ENCODE assay signal across 17 mouse cellular contexts in genomic region chr5:148452909-148453632, GRCm38 (mm10). TPM values are rescaled to one million over a fixed set of nuclear protein-coding genes. Genes with fewer than 3 reads are reported as not detected.
DNase-seq lines count a peak whose midpoint lies in the region; ATAC-seq and TF ChIP-seq lines count a peak whose summit lies in the region.
"Had no signal": no experiment of that assay in that cellular context is flagged by ENCODE, and none has a peak within 500 bp of the region (broad histone marks: within the 10 kb centered on the region; RNA-seq: fewer than 3 reads in every experiment).

No protein-coding gene starts in this region.

- no peak overlapping the region for H3K9ac ChIP-seq in midbrain, embryonic 13.5 days (replicated peaks)
- no peak overlapping the region for H3K9ac ChIP-seq in midbrain, embryonic 16.5 days (ENCODE audit: low read depth, low read length)
- H3K9ac ChIP-seq in hindbrain, postnatal 0 days (replicated peaks; ENCODE audit: low read length) = no peak overlapping the region
- H3K9ac ChIP-seq: liver, embryonic 15.5 days had no signal

- DNase-seq in cerebellum, adult 11-12 months = peak; percentile 19
- peak; percentile 39 for DNase-seq in hindbrain, postnatal 0 days (ENCODE audit: low spot score)
- DNase-seq in splenic B cell, adult 2 months (ENCODE audit: low read depth, low spot score) = peak; percentile 35
- no peak for DNase-seq in left cerebral cortex, adult 11 months (ENCODE audit: low spot score)
- DNase-seq: heart, adult 18-20 months; heart, postnatal 10 days; kidney, postnatal 14 days; spleen, adult 18-20 months; thymus, postnatal 25 days had no signal

- 79% methylated on average over 17 of the region's 17 CpGs for WGBS in midbrain, embryonic 13.5 days
- 76% methylated on average over 17 of the region's 17 CpGs for WGBS in midbrain, embryonic 16.5 days
- 51% methylated on average over 17 of the region's 17 CpGs for WGBS in hindbrain, postnatal 0 days

- no peak overlapping the region for H3K4me3 ChIP-seq in midbrain, embryonic 13.5 days (replicated peaks)
- H3K4me3 ChIP-seq in midbrain, embryonic 16.5 days (ENCODE audit: low read depth, low read length) = no peak overlapping the region
- no peak overlapping the region for H3K4me3 ChIP-seq in hindbrain, postnatal 0 days (ENCODE audit: low read length)
- H3K4me3 ChIP-seq: liver, embryonic 15.5 days had no signal

- no peak for ATAC-seq in cerebellum, adult (ENCODE audit: insufficient number of reproducible peaks, low FRiP score, low TSS enrichment)
- ATAC-seq in midbrain, embryonic 13.5 days = no peak
- ATAC-seq in midbrain, embryonic 16.5 days = no peak
- peak; percentile 38 for ATAC-seq in hindbrain, postnatal 0 days
- no peak for ATAC-seq in frontal cortex, adult (ENCODE audit: low TSS enrichment)
- ATAC-seq: intestine, postnatal 0 days; Patski had no signal

- peaks cover 6% of the 10 kb centered on the region; the same call in 1 of the 2 replicates for H3K4me1 ChIP-seq in midbrain, embryonic 13.5 days (replicated peaks)
- no peaks in the 10 kb centered on the region for H3K4me1 ChIP-seq in midbrain, embryonic 16.5 days (ENCODE audit: control insufficient read depth, insufficient read depth, low read length)
- H3K4me1 ChIP-seq in hindbrain, postnatal 0 days (ENCODE audit: insufficient read depth, low read length) = peaks cover 6% of the 10 kb centered on the region
- H3K4me1 ChIP-seq: liver, embryonic 15.5 days had no signal

- TF ChIP-seq CTCF in hindbrain, postnatal 0 days (IDR thresholded peaks at IDR 0.05; ENCODE audit: low read depth) = no peak

- H3K9me3 ChIP-seq in midbrain, embryonic 13.5 days = no peaks in the 10 kb centered on the region
- H3K9me3 ChIP-seq in midbrain, embryonic 16.5 days (replicated peaks; ENCODE audit: control insufficient read depth, low read length, poor library complexity, severe bottlenecking) = no peaks in the 10 kb centered on the region
- no peaks in the 10 kb centered on the region for H3K9me3 ChIP-seq in hindbrain, postnatal 0 days (ENCODE audit: low read length)
- H3K9me3 ChIP-seq: liver, embryonic 15.5 days had no signal

- no peak overlapping the region for H3K4me2 ChIP-seq in midbrain, embryonic 13.5 days (replicated peaks)
- H3K4me2 ChIP-seq in midbrain, embryonic 16.5 days (ENCODE audit: low read length) = no peak overlapping the region
- H3K4me2 ChIP-seq in hindbrain, postnatal 0 days (ENCODE audit: low read depth, low read length) = 0 out of 2 replicates have a peak overlapping the region, but pooled peaks have one; percentile 5
- H3K4me2 ChIP-seq: liver, embryonic 15.5 days had no signal

- H3K27me3 ChIP-seq in midbrain, embryonic 13.5 days = no peaks in the 10 kb centered on the region
- H3K27me3 ChIP-seq in midbrain, embryonic 16.5 days (ENCODE audit: control insufficient read depth, insufficient read depth, low read depth, low read length) = no peaks in the 10 kb centered on the region
- H3K27me3 ChIP-seq in hindbrain, postnatal 0 days (ENCODE audit: insufficient read depth, low read length) = no peaks in the 10 kb centered on the region
- peaks cover 2% of the 10 kb centered on the region for H3K27me3 ChIP-seq in splenic B cell, adult 2 months (ENCODE audit: control insufficient read depth, insufficient read depth, low read length, poor library complexity, severe bottlenecking)
- H3K27me3 ChIP-seq: Patski had no signal

- H3K27ac ChIP-seq in midbrain, embryonic 13.5 days = peak overlapping the region; percentile 39; the same call in 1 of the 2 replicates
- H3K27ac ChIP-seq in midbrain, embryonic 16.5 days (ENCODE audit: low read length) = no peak overlapping the region
- peak overlapping the region; percentile 71 for H3K27ac ChIP-seq in hindbrain, postnatal 0 days
- H3K27ac ChIP-seq: liver, embryonic 15.5 days; stomach, postnatal 0 days had no signal

- no peaks in the 10 kb centered on the region for H3K36me3 ChIP-seq in midbrain, embryonic 13.5 days
- H3K36me3 ChIP-seq in midbrain, embryonic 16.5 days (ENCODE audit: control insufficient read depth, insufficient read depth, low read length) = no peaks in the 10 kb centered on the region
- H3K36me3 ChIP-seq in hindbrain, postnatal 0 days (ENCODE audit: insufficient read depth, low read length) = no peaks in the 10 kb centered on the region
- no peaks in the 10 kb centered on the region for H3K36me3 ChIP-seq in splenic B cell, adult 2 months (ENCODE audit: control insufficient read depth, insufficient read depth, low read length, poor library complexity, severe bottlenecking)
- H3K36me3 ChIP-seq: liver, embryonic 15.5 days had no signal

RNA-seq across cellular contexts. Expression of gene Slc7a1, which starts 53.4 kb away (rescaled TPM):
- polyA plus RNA-seq in midbrain, embryonic 13.5 days (2015; fragmentation: Nextera tagmentation; extraction: Ambion mirVana) = 26.5 and 26.9 TPM in 2 replicates
- 40.5 and 46.1 TPM in 2 replicates for polyA plus RNA-seq in midbrain, embryonic 16.5 days (2015; fragmentation: Nextera tagmentation; extraction: Ambion mirVana)
- 58.5 and 71.1 TPM in 2 replicates for total RNA-seq in hindbrain, postnatal 0 days (2014; rRNA removed)
- polyA plus RNA-seq in hindbrain, postnatal 0 days (2015; fragmentation: Nextera tagmentation; extraction: Ambion mirVana) = 35.3 and 42.3 TPM in 2 replicates
